Mouse (Mus musculus): Measurements from ENCODE around the gene Mark4.

- TF ChIP-seq CTCF (IDR thresholded peaks at IDR 0.05; ENCODE audit: borderline replicate concordance, insufficient read depth, low read length) (no peak), POLR2A (IDR thresholded peaks at IDR 0.05; ENCODE audit: low read depth, low read length) (no peak)
These were observed 26.1 kb downstream of the Mark4 start for GRCm38 (mm10) chr7:19432475-19432874.
